Mouse (Mus musculus) bone marrow macrophage, adult 2 months (primary cell): ENCODE data around the gene Rad54l2.

Experiments
- CTCF ChIP-seq: IDR thresholded peaks from 2 replicates; pipeline ENCODE4 v1.5.1; 2012; ENCODE audit warnings: low read depth, mild to moderate bottlenecking, low read length, moderate library complexity
- POLR2A ChIP-seq: IDR thresholded peaks from 2 replicates; pipeline ENCODE4 v1.6.1; 2012; ENCODE audit warnings: mild to moderate bottlenecking, low read depth, low read length, borderline replicate concordance

DNA sequence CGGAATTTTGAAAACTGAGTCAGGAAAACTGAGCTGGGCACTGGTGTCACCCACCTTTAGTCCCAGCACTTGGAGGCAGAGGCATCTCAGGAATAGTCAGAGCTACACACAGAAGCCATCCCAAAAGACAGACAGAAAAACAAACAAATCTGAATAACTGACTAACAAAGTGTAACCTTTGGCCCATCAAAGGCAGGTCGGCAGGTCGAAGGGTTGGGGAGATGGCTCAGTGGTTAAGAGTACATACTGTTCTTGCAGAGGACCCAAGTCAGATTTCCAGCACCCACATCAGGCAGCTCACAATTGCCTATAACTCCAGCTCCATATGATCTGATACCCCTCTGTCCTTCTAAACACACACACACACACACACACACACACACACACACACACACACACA, 3.8 kb downstream of the Rad54l2 start:
- TF ChIP-seq POLR2A: no peak
- TF ChIP-seq CTCF: no peak
